Mouse (Mus musculus) megakaryocyte, embryonic 14.5 days (primary cell): ENCODE measurements around the gene Gtpbp3.

Experiments
- FLI1 ChIP-seq: IDR thresholded peaks from 2 replicates; pipeline ENCODE4 v1.6.1; 2012; ENCODE audit warnings: low read length, inconsistent platforms, mixed read lengths
- GATA1 ChIP-seq: IDR thresholded peaks from 3 replicates; pipeline ENCODE4 v1.6.1; 2012; ENCODE audit warnings: mixed read lengths, low read length, inconsistent platforms, borderline replicate concordance

GRCm38 (mm10) chr8:71474344-71474743, 13.6 kb upstream of the Gtpbp3 start:
- TF ChIP-seq GATA1 (no peak), FLI1 (no peak)
